Mouse (Mus musculus): ENCODE results near the gene Tomm70a.

Gene Tomm70a

DNA sequence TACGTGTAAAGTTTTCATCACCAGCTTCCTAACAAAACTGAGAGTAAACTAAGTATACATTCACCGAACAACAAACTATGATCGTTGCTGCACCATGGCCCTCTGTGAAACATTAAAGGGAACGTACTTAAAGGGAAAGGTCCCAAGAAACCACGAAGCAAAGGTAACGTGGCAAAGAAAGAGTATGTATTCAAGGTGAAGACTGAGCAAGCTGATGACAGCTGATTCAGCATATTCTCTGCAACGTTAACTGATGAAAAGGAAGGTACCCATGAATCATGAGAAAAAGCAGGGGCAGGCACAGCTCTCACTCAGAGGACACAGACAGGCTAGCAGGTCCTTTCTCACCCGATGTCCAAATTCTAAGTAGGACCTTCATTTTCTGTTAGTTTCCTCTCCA, 68.9 kb downstream of the Tomm70a start:
- DNase-seq (ENCODE audit: low spot score in 2 of 2) = no peak

- no peak for DNase-seq (ENCODE audit: low spot score in 2 of 2)
These were observed 69.7 kb downstream of the Tomm70a start for GRCm38 (mm10) chr16:57191214-57191613.

DNA sequence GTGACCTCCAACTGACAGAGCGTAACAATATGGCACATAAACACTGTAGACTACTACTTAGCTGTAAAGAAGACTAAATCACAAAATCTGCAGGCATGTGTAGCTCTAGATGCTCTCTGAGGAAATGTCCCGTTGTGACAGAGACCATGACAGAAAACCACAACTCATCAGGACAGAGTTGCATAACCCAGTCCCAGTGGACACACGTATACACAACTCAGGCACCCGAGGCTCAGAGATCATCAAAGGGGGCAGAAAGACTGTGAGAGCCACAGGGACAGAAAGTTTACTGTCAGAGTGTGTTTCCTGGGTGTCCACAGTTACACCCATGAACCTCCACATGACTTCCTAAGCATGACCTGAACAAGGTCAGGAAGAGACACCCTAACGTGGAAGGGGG, 75.1 kb downstream of the Tomm70a start:
- DNase-seq (ENCODE audit: low spot score in 2 of 2) = no peak

GRCm38 (mm10) chr16:57197281-57197680, 75.8 kb downstream of the Tomm70a start:
- DNase-seq (ENCODE audit: low spot score in 2 of 2) = no peak
